ENCODE assay signal across 12 mouse cellular contexts in genomic region chr1:42702984-42703383, GRCm38 (mm10). TPM values are rescaled to one million over a fixed set of nuclear protein-coding genes. Genes with fewer than 3 reads are reported as not detected.
DNase-seq lines count a peak whose midpoint lies in the region; ATAC-seq and TF ChIP-seq lines count a peak whose summit lies in the region.
"Had no signal": no experiment of that assay in that cellular context is flagged by ENCODE, and none has a peak within 500 bp of the region (broad histone marks: within the 10 kb centered on the region; RNA-seq: fewer than 3 reads in every experiment).

No protein-coding gene starts in this region.

- no peak for TF ChIP-seq CTCF in kidney, adult 2 months (conservative IDR thresholded peaks at IDR 0.05; ENCODE audit: insufficient read depth, insufficient read length, low read depth, low read length)

- peak overlapping the region; percentile 58 for H3K4me2 ChIP-seq in embryonic facial prominence, embryonic 13.5 days
- H3K4me2 ChIP-seq in hindbrain, embryonic 12.5 days (replicated peaks): peak overlapping the region; percentile 62
- peak overlapping the region; percentile 56 for H3K4me2 ChIP-seq in midbrain, embryonic 15.5 days
- H3K4me2 ChIP-seq: liver, embryonic 15.5 days had no signal

- H3K9ac ChIP-seq in embryonic facial prominence, embryonic 13.5 days: peak overlapping the region; percentile 69
- peak overlapping the region; percentile 65 for H3K9ac ChIP-seq in hindbrain, embryonic 12.5 days
- peak overlapping the region; percentile 41; the same call in 1 of the 2 replicates for H3K9ac ChIP-seq in midbrain, embryonic 15.5 days
- H3K9ac ChIP-seq: liver, embryonic 15.5 days had no signal

- no peaks in the 10 kb centered on the region for H3K9me3 ChIP-seq in embryonic facial prominence, embryonic 13.5 days
- no peaks in the 10 kb centered on the region for H3K9me3 ChIP-seq in hindbrain, embryonic 12.5 days (replicated peaks)
- H3K9me3 ChIP-seq in midbrain, embryonic 15.5 days: no peaks in the 10 kb centered on the region
- H3K9me3 ChIP-seq: liver, embryonic 15.5 days had no signal

- H3K36me3 ChIP-seq in kidney, adult 2 months (ENCODE audit: control insufficient read depth, insufficient read depth, low read length): no peaks in the 10 kb centered on the region; the same call in 1 of the 2 replicates
- no peaks in the 10 kb centered on the region for H3K36me3 ChIP-seq in embryonic facial prominence, embryonic 13.5 days
- H3K36me3 ChIP-seq in hindbrain, embryonic 12.5 days: peaks cover 15% of the 10 kb centered on the region
- no peaks in the 10 kb centered on the region for H3K36me3 ChIP-seq in midbrain, embryonic 15.5 days (replicated peaks)
- H3K36me3 ChIP-seq: liver, embryonic 15.5 days had no signal

- H3K4me3 ChIP-seq in kidney, adult 2 months (ENCODE audit: insufficient read depth, low read depth, low read length): peak overlapping the region; percentile 19; the same call in 1 of the 2 replicates
- peak overlapping the region; percentile 33 for H3K4me3 ChIP-seq in embryonic facial prominence, embryonic 13.5 days
- H3K4me3 ChIP-seq in hindbrain, embryonic 12.5 days: peak overlapping the region; percentile 34
- H3K4me3 ChIP-seq in midbrain, embryonic 15.5 days: peak overlapping the region; percentile 35
- H3K4me3 ChIP-seq: liver, embryonic 15.5 days had no signal

- peak; percentile 31 for DNase-seq in kidney, adult 2 months
- no peak for DNase-seq in kidney, postnatal 10 days
- DNase-seq in layer of hippocampus, postnatal 25 days (ENCODE audit: extremely low spot score in 1 of 2, low spot score in 1 of 2): no peak
- DNase-seq in ovary, postnatal 36 days (ENCODE audit: low spot score): no peak
- DNase-seq: lung, postnatal 4 days had no signal

- TF ChIP-seq POLR2A in kidney, adult 2 months (IDR thresholded peaks at IDR 0.05; ENCODE audit: low read depth, low read length): no peak

- H3K27ac ChIP-seq in kidney, adult 2 months (ENCODE audit: insufficient read depth, low read depth, low read length): peak overlapping the region; percentile 93
- peak overlapping the region; percentile 83; the same call in 1 of the 2 replicates for H3K27ac ChIP-seq in embryonic facial prominence, embryonic 13.5 days
- H3K27ac ChIP-seq in hindbrain, embryonic 12.5 days: peak overlapping the region; percentile 90
- H3K27ac ChIP-seq in midbrain, embryonic 15.5 days: peak overlapping the region; percentile 75
- H3K27ac ChIP-seq: liver, embryonic 15.5 days; stomach, postnatal 0 days had no signal

- ATAC-seq in embryonic facial prominence, embryonic 13.5 days (ENCODE audit: insufficient number of reproducible peaks, insufficient read depth, low FRiP score, low TSS enrichment, low read depth): no peak
- ATAC-seq in hindbrain, embryonic 12.5 days (ENCODE audit: low FRiP score): no peak
- no peak for ATAC-seq in midbrain, embryonic 15.5 days (replicated peaks)
- no peak for ATAC-seq in CD4-positive, CD25-positive, alpha-beta regulatory T cell, adult 4 months
- ATAC-seq: inflammation-experienced regulatory T-cells, adult 6 months had no signal

- peaks cover 5% of the 10 kb centered on the region; the same call in 1 of the 2 replicates for H3K27me3 ChIP-seq in kidney, adult 2 months (replicated peaks; ENCODE audit: control insufficient read depth, insufficient read depth, low read length)
- H3K27me3 ChIP-seq in embryonic facial prominence, embryonic 13.5 days: peaks cover 91% of the 10 kb centered on the region
- H3K27me3 ChIP-seq in hindbrain, embryonic 12.5 days: peaks cover 8% of the 10 kb centered on the region; the same call in 1 of the 2 replicates
- no peaks in the 10 kb centered on the region for H3K27me3 ChIP-seq in midbrain, embryonic 15.5 days (replicated peaks)

- H3K4me1 ChIP-seq in kidney, adult 2 months (ENCODE audit: control insufficient read depth, insufficient read depth, low read length): no peaks in the 10 kb centered on the region; the same call in 1 of the 2 replicates
- peaks cover 22% of the 10 kb centered on the region for H3K4me1 ChIP-seq in embryonic facial prominence, embryonic 13.5 days
- H3K4me1 ChIP-seq in hindbrain, embryonic 12.5 days: peaks cover 54% of the 10 kb centered on the region
- H3K4me1 ChIP-seq in midbrain, embryonic 15.5 days: peaks cover 62% of the 10 kb centered on the region

- 8% methylated on average over 9 of the region's 9 CpGs for WGBS in kidney, adult 2 months
- 8% methylated on average over 9 of the region's 9 CpGs for WGBS in embryonic facial prominence, embryonic 13.5 days
- WGBS in hindbrain, embryonic 12.5 days: 2% methylated on average over 9 of the region's 9 CpGs
- 5% methylated on average over 9 of the region's 9 CpGs for WGBS in midbrain, embryonic 15.5 days

RNA-seq across cellular contexts. Expression of gene Pou3f3, which starts 7.4 kb away (rescaled TPM):
- polyA plus RNA-seq in kidney, adult 2 months (2012; rRNA removed): 14.4 and 18.0 TPM in 2 replicates
- polyA plus RNA-seq in embryonic facial prominence, embryonic 13.5 days (2015; fragmentation: Nextera tagmentation; extraction: Ambion mirVana): 11.4 and 13.4 TPM in 2 replicates
- 28.8 and 29.2 TPM in 2 replicates for polyA plus RNA-seq in hindbrain, embryonic 12.5 days (2016; fragmentation: Nextera tagmentation; extraction: Ambion mirVana)
- 19.0 and 21.3 TPM in 2 replicates for polyA plus RNA-seq in midbrain, embryonic 15.5 days (2015; fragmentation: Nextera tagmentation; extraction: Ambion mirVana)
- 10 to 100 TPM; 61.7 to 72.6 TPM for total RNA-seq in layer of hippocampus, postnatal 25 days (2021)
- under 1 TPM in 1 of 2 experiments, not detected in 1; 0.08 TPM for polyA plus RNA-seq in CD4-positive, CD25-positive, alpha-beta regulatory T cell, adult 4 months (2017; shearing (Covaris generic))
- polyA plus RNA-seq: inflammation-experienced regulatory T-cells, adult 6 months; stomach, postnatal 0 days had no signal

Comparison
In these comparisons a context has a peak if more than half of its experiments do, and no peak if none do; other contexts are left out.
1. RNA of gene Pou3f3, which starts 7.4 kb away (polyA plus RNA-seq): 28.8 to 29.2 TPM in hindbrain, embryonic 12.5 days, 19.0 to 21.3 TPM in midbrain, embryonic 15.5 days, 14.4 to 18.0 TPM in kidney, adult 2 months and 11.4 to 13.4 TPM in embryonic facial prominence, embryonic 13.5 days; 0.08 TPM in CD4-positive, CD25-positive, alpha-beta regulatory T cell, adult 4 months; every median in the first group is over 10 times any median in the second.
2. Peak in every context shown above with its lines, with median percentiles within 50 percentile points of each other: H3K27ac ChIP-seq, H3K4me3 ChIP-seq, H3K4me2 ChIP-seq and H3K9ac ChIP-seq.